Mouse (Mus musculus) neural tube, embryonic 15.5 days (tissue): ENCODE data around the gene Zfp668. TPM values are rescaled to one million over a fixed set of nuclear protein-coding genes. Genes with fewer than 3 reads are reported as not detected.
A peak's percentile ranks its signal among the peaks of the same experiment; 100 is the strongest.

Experiments
- ATAC-seq: fragments of 200-750 bp; cut with Nextera tagmentation; 2 replicates; pipeline ENCODE4 v1.8.0; 2017; ENCODE audit warnings: mild to moderate bottlenecking, moderate TSS enrichment, moderate library complexity; ENCODE audit not compliant: low FRiP score
- H3K27ac ChIP-seq: fragments of 300-500 bp; sonication (generic); replicated peaks from 2 replicates; pipeline ENCODE4 v1.5.1; 2015; ENCODE audit warnings: mild to moderate bottlenecking, inconsistent platforms
- H3K27me3 ChIP-seq: fragments of 300-500 bp; sonication (generic); replicated peaks from 2 replicates; pipeline ENCODE4 v1.6.1; 2015; ENCODE audit warnings: inconsistent platforms
- H3K36me3 ChIP-seq: fragments of 300-500 bp; sonication (generic); 2 replicates; pipeline ENCODE4 v1.6.1; 2015; ENCODE audit warnings: inconsistent platforms
- H3K4me1 ChIP-seq: fragments of 300-500 bp; sonication (generic); 2 replicates; pipeline ENCODE4 v1.6.1; 2015; ENCODE audit warnings: inconsistent platforms
- H3K4me2 ChIP-seq: fragments of 300-500 bp; sonication (generic); 2 replicates; pipeline ENCODE4 v1.6.1; 2015; ENCODE audit warnings: inconsistent platforms, mild to moderate bottlenecking, moderate library complexity
- H3K4me3 ChIP-seq: fragments of 300-500 bp; sonication (generic); replicated peaks from 2 replicates; pipeline ENCODE4 v1.5.1; 2015; ENCODE audit warnings: mild to moderate bottlenecking, inconsistent platforms
- H3K9ac ChIP-seq: fragments of 300-500 bp; sonication (generic); replicated peaks from 2 replicates; pipeline ENCODE4 v1.6.1; 2015; ENCODE audit warnings: mild to moderate bottlenecking, inconsistent platforms
- H3K9me3 ChIP-seq: fragments of 300-500 bp; sonication (generic); replicated peaks from 2 replicates; pipeline ENCODE4 v1.6.1; 2016; ENCODE audit warnings: inconsistent platforms
- WGBS: fragments of 180-500 bp; shearing (Covaris S2); methylation state at CpG from one replicate; pipeline ENCODE4 v1.1.7; 2015; ENCODE audit warnings: mixed read lengths; 5-methylcytosine and 5-hydroxymethylcytosine counted together
- polyA plus RNA-seq: library from polyadenylated mRNA; unstranded; fragments of >200 nt; fragmentation: Nextera tagmentation; extraction: Ambion mirVana; gene quantifications from 2 replicates; pipeline ENCODE4 v1.2.1, GENCODE M21; 2015

The Zfp668 gene
- polyA plus RNA-seq, 1 experiment from 2014 or later, result 30.4 TPM

DNA sequence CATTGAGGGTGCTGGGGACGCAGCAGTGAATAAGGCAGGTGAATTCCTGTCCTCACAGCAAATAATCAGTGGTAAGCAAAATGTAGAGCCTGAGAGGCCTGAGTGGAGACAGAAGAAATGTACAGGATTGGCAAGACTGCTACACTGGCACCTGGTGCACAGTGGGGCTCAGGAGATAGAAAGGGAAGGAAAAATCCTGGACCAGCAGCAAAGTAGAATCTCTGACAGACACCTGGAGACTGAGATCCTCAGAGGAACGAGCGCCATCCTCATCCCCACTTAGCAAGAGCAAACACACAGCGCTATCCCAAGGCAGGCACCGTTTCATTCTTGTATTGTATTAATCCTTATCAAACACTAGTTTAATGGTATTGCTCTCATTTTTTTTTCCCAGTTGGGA is 39.2 kb downstream of the Zfp668 start:
- H3K4me2 ChIP-seq, result no peak overlapping the region
- H3K36me3 ChIP-seq, result no peaks in the 10 kb centered on the region
- ATAC-seq, result no peak
- 95% methylated on average over 5 of the region's 5 CpGs for WGBS
- H3K27me3 ChIP-seq, result no peaks in the 10 kb centered on the region
- no peak overlapping the region for H3K9ac ChIP-seq
- no peaks in the 10 kb centered on the region for H3K9me3 ChIP-seq
- peaks cover 13% of the 10 kb centered on the region for H3K4me1 ChIP-seq
- H3K27ac ChIP-seq, result no peak overlapping the region
- H3K4me3 ChIP-seq, result no peak overlapping the region

GRCm38 (mm10) chr7:127835550-127835949 is 41.1 kb downstream of the Zfp668 start:
- Histone ChIP-seq H3K9ac (no peak overlapping the region), H3K4me2 (no peak overlapping the region), H3K9me3 (no peaks in the 10 kb centered on the region), H3K4me1 (peaks cover 6% of the 10 kb centered on the region), H3K27me3 (no peaks in the 10 kb centered on the region), H3K27ac (no peak overlapping the region), H3K36me3 (no peaks in the 10 kb centered on the region), H3K4me3 (no peak overlapping the region)
- no peak for ATAC-seq
- WGBS, result 87% methylated on average over 2 of the region's 2 CpGs

GRCm38 (mm10) chr7:127824176-127824871 is 52.3 kb downstream of the Zfp668 start, which contains the start of the genes Stx4a and Stx1b:
Gene Stx4a (plus strand): TSS chr7:127824294.
Gene Stx1b (minus strand): TSS chr7:127824549.
- H3K4me2 ChIP-seq, result peak within 1 kb of the TSS; percentile 77
- no peaks in the 10 kb centered on the region for H3K27me3 ChIP-seq
- H3K27ac ChIP-seq, result peak within 1 kb of the TSS; percentile 95
- H3K9ac ChIP-seq, result peak within 1 kb of the TSS; percentile 96
- 0 out of 2 replicates have a peak, but pooled peaks cover 2% of the 10 kb centered on the region for H3K36me3 ChIP-seq
- H3K9me3 ChIP-seq, result no peaks in the 10 kb centered on the region
- peaks cover 40% of the 10 kb centered on the region for H3K4me1 ChIP-seq
- H3K4me3 ChIP-seq, result peak within 1 kb of the TSS; percentile 73
- ATAC-seq, result peak; percentile 91
- 2% methylated on average over 34 of the region's 38 CpGs for WGBS

- no peaks in the 10 kb centered on the region for H3K9me3 ChIP-seq
- H3K4me1 ChIP-seq, result peaks cover 40% of the 10 kb centered on the region
- 0 out of 2 replicates have a peak, but pooled peaks cover 2% of the 10 kb centered on the region for H3K36me3 ChIP-seq
- no peaks in the 10 kb centered on the region for H3K27me3 ChIP-seq
- H3K27ac ChIP-seq, result peak overlapping the region; percentile 95
- WGBS, result 52% methylated on average over 11 of the region's 11 CpGs
- H3K9ac ChIP-seq, result peak overlapping the region; percentile 96
- peak overlapping the region; percentile 77 for H3K4me2 ChIP-seq
- ATAC-seq, result peak; percentile 64
- peak overlapping the region; percentile 73 for H3K4me3 ChIP-seq
Observed at GRCm38 (mm10) chr7:127823236-127824171, 53.1 kb downstream of the Zfp668 start.

GRCm38 (mm10) chr7:127822494-127822893 is 54.1 kb downstream of the Zfp668 start:
- no peak overlapping the region for H3K27ac ChIP-seq
- H3K9ac ChIP-seq, result no peak overlapping the region
- WGBS, result 91% methylated on average over 3 of the region's 3 CpGs
- no peaks in the 10 kb centered on the region for H3K27me3 ChIP-seq
- no peaks in the 10 kb centered on the region for H3K9me3 ChIP-seq
- no peak overlapping the region for H3K4me3 ChIP-seq
- H3K4me1 ChIP-seq, result peaks cover 44% of the 10 kb centered on the region
- peaks cover 10% of the 10 kb centered on the region for H3K36me3 ChIP-seq
- H3K4me2 ChIP-seq, result peak overlapping the region; percentile 77
- ATAC-seq, result no peak

DNA sequence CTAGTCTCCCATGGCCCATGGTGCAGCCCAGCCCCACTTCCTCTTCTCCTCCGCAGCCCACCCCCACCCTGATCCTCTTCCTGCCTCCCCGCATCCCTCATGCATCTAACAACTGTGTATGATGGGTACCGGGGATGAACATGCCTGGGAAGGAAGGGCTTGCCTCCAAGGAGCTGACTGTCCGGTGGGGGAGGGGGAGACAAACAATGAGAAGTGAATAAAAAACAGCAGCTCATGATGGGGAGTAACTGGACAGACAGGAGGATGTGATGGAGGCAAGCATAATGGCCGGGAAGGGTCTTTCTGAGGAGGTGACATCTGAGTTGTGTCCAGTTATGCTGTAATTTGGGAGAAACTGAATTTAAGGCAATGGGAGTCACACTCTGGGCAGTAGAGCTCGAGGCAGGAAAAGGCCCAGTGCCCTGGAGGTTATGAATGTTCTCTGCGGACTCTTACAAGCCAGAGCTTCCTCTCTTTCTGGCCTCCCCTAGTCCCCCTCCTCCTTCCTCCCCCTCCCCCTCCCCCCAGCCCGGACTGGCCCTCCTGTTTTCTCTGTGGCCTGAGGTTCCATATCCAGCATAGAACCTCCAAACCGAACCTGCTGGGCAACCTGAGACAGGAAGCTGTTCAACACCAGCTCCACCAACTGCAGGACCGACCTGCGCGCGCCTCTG is 55.7 kb downstream of the Zfp668 start:
- Histone ChIP-seq H3K36me3 (peaks cover 11% of the 10 kb centered on the region), H3K4me2 (no peak overlapping the region), H3K4me3 (no peak overlapping the region), H3K9me3 (no peaks in the 10 kb centered on the region), H3K9ac (no peak overlapping the region), H3K4me1 (peaks cover 44% of the 10 kb centered on the region), H3K27me3 (no peaks in the 10 kb centered on the region), H3K27ac (no peak overlapping the region)
- no peak for ATAC-seq
- 76% methylated on average over 13 of the region's 13 CpGs for WGBS

GRCm38 (mm10) chr7:127817776-127818175 is 58.9 kb downstream of the Zfp668 start:
- Histone ChIP-seq H3K4me3 (no peak overlapping the region), H3K9ac (no peak overlapping the region), H3K36me3 (peaks cover 39% of the 10 kb centered on the region), H3K9me3 (no peaks in the 10 kb centered on the region), H3K27me3 (no peaks in the 10 kb centered on the region), H3K4me1 (peaks cover 27% of the 10 kb centered on the region), H3K27ac (no peak overlapping the region), H3K4me2 (no peak overlapping the region)
- 93% methylated on average over 5 of the region's 5 CpGs for WGBS
- no peak for ATAC-seq

DNA sequence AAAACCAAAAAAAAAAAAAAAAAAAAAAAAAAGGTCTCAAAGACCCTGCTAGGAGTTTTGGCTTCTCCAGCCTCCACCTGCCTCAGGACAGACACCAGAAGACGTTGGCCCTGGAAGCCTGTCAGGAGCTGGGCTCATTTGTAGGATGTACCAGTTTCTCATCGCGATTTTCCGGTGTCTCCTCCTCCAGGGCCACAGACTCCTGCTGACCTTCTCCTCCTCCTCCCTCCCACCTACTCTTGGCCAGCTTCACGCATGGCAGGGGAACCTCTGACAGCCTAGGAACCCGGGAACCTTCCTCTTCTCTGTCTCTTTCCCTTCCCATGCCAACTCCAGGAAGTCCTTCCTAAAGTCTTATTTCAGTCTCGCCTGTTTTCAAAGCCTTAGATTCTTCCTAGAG is 59.6 kb downstream of the Zfp668 start:
- no peak for ATAC-seq

DNA sequence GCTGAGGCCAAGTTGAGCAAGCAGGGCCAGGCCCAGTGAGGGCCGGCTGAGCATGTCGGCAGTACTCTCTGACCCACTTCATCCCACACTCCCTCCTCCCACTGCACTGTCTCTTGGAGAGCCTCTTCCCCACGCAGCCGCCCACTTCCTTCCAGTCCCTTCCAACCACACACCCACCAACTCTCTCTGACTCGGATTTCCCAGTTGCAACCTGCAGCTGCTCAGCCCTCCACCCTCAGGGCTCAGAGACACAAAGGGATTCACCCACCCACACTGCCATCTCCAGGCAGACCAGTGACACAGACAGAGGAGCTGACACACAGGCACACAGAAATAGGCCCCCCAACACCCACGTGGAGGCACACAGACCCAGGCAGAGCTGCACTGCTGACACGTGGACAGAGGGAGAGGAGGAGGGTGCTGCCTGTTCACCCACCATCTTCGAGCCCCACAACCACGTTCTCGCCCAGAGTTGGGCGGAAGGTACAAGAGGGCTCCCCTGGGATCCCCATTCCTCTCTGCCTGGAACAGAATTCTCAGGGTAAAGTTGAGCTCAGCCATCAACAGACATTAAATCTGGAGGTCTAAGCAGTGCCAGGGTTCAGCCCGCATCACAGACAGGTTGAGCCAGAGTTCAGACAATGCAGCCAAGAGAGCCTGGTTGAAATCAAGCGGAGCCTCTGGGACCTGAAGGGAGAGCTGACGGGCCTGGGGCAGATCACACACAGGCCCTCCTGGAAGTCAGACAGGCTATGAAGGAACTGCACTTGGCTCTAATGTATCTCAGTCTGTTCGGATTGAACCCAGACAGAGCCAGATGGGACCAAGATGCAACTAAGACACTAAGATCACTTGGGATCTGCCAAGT is 60.4 kb downstream of the Zfp668 start:
- ATAC-seq, result no peak
- H3K4me2 ChIP-seq, result no peak overlapping the region
- H3K4me1 ChIP-seq, result peaks cover 13% of the 10 kb centered on the region; the same call in 1 of the 2 replicates
- peaks cover 53% of the 10 kb centered on the region for H3K36me3 ChIP-seq
- no peaks in the 10 kb centered on the region for H3K27me3 ChIP-seq
- no peak overlapping the region for H3K27ac ChIP-seq
- H3K4me3 ChIP-seq, result no peak overlapping the region
- H3K9me3 ChIP-seq, result no peaks in the 10 kb centered on the region
- 64% methylated on average over 15 of the region's 15 CpGs for WGBS
- H3K9ac ChIP-seq, result no peak overlapping the region

More for the DNA sequence above, 59.6 kb downstream of the Zfp668 start:
- no peak overlapping the region for H3K27ac ChIP-seq
- H3K4me2 ChIP-seq, result no peak overlapping the region
- no peaks in the 10 kb centered on the region for H3K9me3 ChIP-seq
- H3K9ac ChIP-seq, result no peak overlapping the region
- peaks cover 19% of the 10 kb centered on the region for H3K4me1 ChIP-seq
- H3K27me3 ChIP-seq, result no peaks in the 10 kb centered on the region
- 76% methylated on average over 7 of the region's 7 CpGs for WGBS
- no peak overlapping the region for H3K4me3 ChIP-seq
- peaks cover 45% of the 10 kb centered on the region for H3K36me3 ChIP-seq

DNA sequence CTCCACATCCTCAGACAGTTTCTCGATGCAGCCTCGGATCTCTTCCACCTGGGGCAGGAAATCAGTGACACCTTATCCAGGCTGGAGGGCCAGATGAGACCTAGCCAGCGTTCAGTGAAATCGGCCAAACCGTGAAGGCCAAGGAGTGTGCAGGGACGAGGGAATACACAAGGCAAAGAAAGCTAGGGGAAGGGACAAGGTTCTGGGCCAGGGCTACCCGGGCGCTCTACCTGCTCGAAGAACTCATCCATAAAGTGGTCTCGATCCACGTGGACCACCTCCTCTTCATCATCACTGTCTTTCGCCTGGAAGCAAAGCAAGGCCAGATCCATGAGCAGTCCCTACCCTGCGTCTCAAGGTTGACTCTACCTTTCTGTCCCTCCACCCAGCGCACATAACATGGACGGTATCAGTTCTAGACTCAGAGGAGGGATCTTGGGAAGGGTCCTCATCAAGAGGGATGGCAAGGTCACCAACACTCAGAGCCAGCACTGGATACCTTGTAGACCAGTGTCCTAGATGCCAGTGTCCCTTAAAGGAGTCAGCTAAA is 61.4 kb downstream of the Zfp668 start:
- Histone ChIP-seq H3K27ac (no peak overlapping the region), H3K9me3 (no peaks in the 10 kb centered on the region), H3K9ac (no peak overlapping the region), H3K36me3 (peaks cover 63% of the 10 kb centered on the region), H3K4me1 (0 out of 2 replicates have a peak, but pooled peaks cover 6% of the 10 kb centered on the region), H3K27me3 (no peaks in the 10 kb centered on the region), H3K4me2 (no peak overlapping the region), H3K4me3 (no peak overlapping the region)
- ATAC-seq, result no peak
- 96% methylated on average over 15 of the region's 15 CpGs for WGBS
